Mouse (Mus musculus) adrenal gland, postnatal 10 days (tissue): ENCODE results near the gene Vmn1r45. TPM values are rescaled to one million over a fixed set of nuclear protein-coding genes. Genes with fewer than 3 reads are reported as not detected.
"Not testable (repeated sequence)": the region's sequence is repeated elsewhere in the genome, so short reads cannot be mapped to it uniquely, and the experiment has no call there.

Source experiments
- DNase-seq: peaks from one replicate; pipeline ENCODE4 v3.0.0; 2021; ENCODE audit warnings: mixed read lengths
- long read RNA-seq, 2 experiments: library from polyadenylated mRNA; stranded (forward); transcript quantifications; one replicate each; pipeline ENCODE4 v2.0.0; 2021
- total RNA-seq, 2 experiments: library from RNA; stranded (reverse); gene quantifications; 2 replicates each; pipeline ENCODE4 v1.2.3; 2021

Gene Vmn1r45
- not detected for total RNA-seq
- long read RNA-seq, experiment 1 = 0 reads
- long read RNA-seq, experiment 2 = 0 reads

DNA sequence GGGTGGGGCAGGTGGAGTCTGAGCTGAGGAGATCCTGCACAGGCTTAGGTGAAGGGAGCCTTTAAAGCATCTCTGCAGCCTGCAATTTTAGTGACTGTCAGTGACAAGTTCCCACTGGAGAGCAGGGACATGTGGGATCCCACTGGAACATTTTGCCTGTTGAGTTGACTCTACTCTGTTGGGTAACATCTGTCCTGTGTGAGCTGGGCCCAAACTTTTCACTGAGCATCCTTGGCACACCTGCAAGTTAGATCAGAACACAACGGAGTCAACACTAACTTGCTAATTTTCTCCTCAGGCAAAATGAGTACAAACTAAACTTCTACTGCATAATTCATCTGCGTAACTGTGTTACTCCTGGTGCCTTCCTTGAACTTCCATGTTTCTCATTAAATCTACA lies at the start of gene Vmn1r45:
TSS of gene Vmn1r45 (minus strand) at position 101 of the 400 bp plus-strand sequence.
- DNase-seq = not testable (repeated sequence)

DNA sequence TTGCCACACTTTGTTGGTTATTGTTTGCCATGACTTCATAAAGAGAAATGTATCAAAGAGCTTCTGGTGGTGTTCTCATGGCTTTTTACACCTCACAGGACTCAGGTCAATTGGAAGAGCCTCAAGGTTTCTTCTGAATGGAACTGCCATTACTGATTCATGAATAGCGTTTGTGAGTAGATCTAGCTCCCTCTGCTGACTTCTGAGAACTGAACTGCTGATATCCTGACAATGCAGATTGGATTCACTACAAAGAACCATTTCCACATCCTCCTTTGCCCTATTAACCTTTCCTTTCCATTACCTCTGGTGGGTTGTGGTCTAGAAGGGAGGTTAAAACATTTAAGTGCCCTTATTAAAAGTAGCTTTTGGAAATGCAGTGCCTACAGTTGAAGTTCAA lies 45.6 kb upstream of the Vmn1r45 start:
- DNase-seq = no peak

DNA sequence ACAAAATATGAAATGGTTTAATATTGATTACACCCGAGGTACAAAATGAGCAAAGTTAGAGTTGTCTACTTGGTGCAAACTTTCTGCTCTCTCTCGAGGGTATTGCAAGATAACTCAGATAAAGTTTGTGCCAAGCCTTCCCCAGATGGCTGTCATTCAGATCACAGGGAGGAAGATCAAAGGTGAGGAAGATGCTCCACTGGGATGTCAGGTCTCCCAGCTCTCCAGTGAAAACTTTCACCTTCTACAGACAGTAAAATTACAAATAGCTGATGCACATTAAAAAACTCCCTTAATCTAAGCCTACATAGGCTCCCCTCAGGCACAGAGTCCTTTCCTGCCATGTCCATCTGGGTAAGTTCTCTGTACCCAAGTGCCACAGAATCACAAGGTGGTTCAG lies 28.6 kb upstream of the Vmn1r45 start, which contains the start of gene Vmn1r46:
TSS of gene Vmn1r46 (plus strand) at position 301 of the 400 bp plus-strand sequence.
- DNase-seq = no peak

DNA sequence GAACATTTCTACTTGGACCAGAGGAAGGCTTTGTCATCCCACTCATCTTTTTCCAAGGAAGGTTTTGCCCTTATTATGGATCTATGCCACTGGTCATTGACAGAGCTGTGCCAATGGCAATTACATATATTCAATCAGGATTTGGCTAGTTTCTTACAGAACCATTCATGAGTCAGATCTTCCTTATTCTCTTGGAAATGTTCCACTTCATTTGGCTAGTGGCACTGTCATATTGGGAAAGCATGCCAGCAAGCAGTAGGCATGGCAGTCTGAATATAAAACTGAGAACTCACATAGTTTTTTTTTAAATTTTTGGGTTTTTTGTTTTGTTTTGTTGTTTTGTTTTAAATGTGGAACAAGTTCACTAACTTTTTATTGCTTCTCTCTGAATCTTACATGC lies 25.9 kb upstream of the Vmn1r45 start:
- DNase-seq = no peak

DNA sequence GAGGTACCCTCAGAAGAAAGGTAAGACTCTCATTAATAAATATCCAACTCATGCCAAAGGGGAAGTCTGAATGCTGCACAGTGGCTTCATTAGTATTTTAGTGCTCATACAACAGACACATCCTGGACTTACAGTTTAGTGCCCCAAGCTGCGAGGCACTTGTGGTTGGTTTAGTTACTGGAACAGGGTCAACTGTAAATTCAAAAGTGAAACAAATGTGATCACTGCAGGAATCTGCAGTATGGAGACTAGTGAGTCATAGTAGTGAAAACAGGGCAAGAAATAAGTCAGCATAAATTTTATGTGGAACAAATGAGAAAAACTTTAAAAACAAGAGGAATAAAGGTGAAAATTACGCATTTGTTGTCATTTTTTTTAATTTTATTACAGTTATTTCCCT lies 13.2 kb upstream of the Vmn1r45 start:
- DNase-seq = no peak

DNA sequence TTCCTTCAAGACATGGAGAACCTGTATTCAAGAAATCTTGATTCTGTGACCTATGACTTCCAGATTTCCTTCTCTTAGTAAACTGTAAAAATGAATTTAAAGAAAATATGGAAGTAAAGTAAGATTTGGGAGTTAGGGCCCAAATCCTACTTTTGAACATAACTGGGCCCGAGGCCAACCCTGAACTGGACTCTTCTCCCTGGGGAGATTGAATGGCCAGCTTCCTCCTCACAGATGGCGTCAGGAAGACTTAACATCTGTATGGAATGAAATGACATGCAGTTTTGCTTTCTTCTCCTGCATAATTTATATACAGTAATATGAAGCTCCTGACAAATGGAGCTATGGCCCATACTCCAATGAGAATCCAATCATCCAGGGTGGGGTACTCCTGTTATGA lies 528 bp upstream of the Vmn1r45 start:
- no peak for DNase-seq

DNA sequence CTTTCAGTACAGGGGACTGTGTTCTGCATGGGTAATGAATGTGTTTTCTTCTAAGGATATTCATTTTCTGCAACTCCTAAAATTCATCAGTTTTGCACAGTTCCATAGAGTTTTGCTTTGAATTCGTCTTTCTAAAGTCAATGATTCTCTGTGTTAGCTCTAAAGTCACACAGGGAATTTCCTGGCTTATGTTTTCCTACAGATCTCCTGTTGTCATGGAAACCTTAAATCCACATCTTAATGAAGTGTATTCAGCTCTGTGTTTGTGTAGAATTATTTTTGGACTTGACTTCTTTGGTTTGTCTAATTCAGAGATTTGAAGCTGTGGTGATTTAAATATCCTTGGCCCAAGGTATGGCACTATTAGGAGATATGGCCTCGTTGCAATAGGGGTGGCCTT lies 56.6 kb downstream of the Vmn1r45 start:
- DNase-seq = no peak

DNA sequence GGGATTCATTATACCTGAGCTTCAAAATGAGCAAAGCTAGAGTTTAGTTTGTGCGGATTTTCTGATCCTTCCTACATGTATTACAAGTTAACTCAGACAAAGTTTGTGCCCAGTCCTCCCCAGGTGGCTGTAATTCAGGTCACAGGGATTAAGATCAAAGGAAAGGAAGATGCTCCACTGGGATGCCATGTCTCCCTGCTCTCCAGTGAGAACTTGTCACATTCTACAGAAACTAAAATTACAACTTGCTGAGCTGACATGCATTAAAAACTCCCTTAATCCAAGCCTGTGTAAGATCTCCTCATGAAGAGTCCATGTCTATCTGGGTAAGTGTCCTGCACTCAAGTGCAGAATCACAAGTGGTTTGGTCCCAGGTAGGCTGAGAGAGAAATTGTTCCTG lies 57.0 kb downstream of the Vmn1r45 start, which contains the start of gene Vmn1r44:
TSS of gene Vmn1r44 (plus strand) at position 301 of the 400 bp plus-strand sequence.
- DNase-seq = no peak

Other genes starting within 250 kb of the Vmn1r45 start
- gene Vmn1r40, start 233.1 kb downstream of the Vmn1r45 start, total RNA-seq = not detected
- not detected for gene Vmn1r41, start 199.8 kb downstream of the Vmn1r45 start, total RNA-seq
- not detected for gene Vmn1r42, start 64.2 kb downstream of the Vmn1r45 start, total RNA-seq
- not detected for gene Vmn1r43, start 64.2 kb downstream of the Vmn1r45 start, total RNA-seq
- not detected for gene Vmn1r44, start 56.9 kb downstream of the Vmn1r45 start, total RNA-seq
- not detected for gene Vmn1r46, start 28.7 kb upstream of the Vmn1r45 start, total RNA-seq
- gene Vmn1r47, start 75.5 kb upstream of the Vmn1r45 start, total RNA-seq = not detected
- not detected for gene Vmn1r48, start 96.2 kb upstream of the Vmn1r45 start, total RNA-seq
- not detected for gene Vmn1r49, start 137.9 kb upstream of the Vmn1r45 start, total RNA-seq
- gene Vmn1r50, start 160.8 kb upstream of the Vmn1r45 start, total RNA-seq = not detected
- not detected for gene Vmn1r51, start 182.0 kb upstream of the Vmn1r45 start, total RNA-seq
- not detected for gene Vmn1r52, start 234.2 kb upstream of the Vmn1r45 start, total RNA-seq